Mouse (Mus musculus): Measurements from ENCODE around the gene Rhd.

GRCm38 (mm10) chr4:134920631-134921030 is 56.3 kb downstream of the Rhd start:
- TF ChIP-seq MYC (IDR thresholded peaks at IDR 0.05; ENCODE audit: low read depth, low read length): no peak
- no peak for TF ChIP-seq POLR2AphosphoS2 (IDR thresholded peaks at IDR 0.05; ENCODE audit: low read depth, low read length)
- no peak for TF ChIP-seq POLR2A (IDR thresholded peaks at IDR 0.05; ENCODE audit: low read depth, low read length)
- no peak for TF ChIP-seq CTCF (conservative IDR thresholded peaks at IDR 0.05 in 1 of 2, IDR thresholded peaks at IDR 0.05 in 1 of 2; ENCODE audit: low read depth in 2 of 2, low read length in 2 of 2)
- no peak for TF ChIP-seq MAZ (IDR thresholded peaks at IDR 0.05; ENCODE audit: low read depth, low read length)
- no peak for TF ChIP-seq RAD21 (IDR thresholded peaks at IDR 0.05; ENCODE audit: low read depth, low read length)

All from CH12.LX (cell line).